Mouse (Mus musculus) brain, embryonic 14.5 days (tissue): ENCODE measurements around the gene Aida.

Source experiments
- CTCF ChIP-seq: fragments of 200-500 bp; IDR thresholded peaks from 2 replicates; pipeline ENCODE4 v1.5.1; 2012; ENCODE audit warnings: inconsistent platforms, mild to moderate bottlenecking, moderate library complexity, borderline replicate concordance; ENCODE audit not compliant: insufficient read depth, insufficient read length; ENCODE audit errors: extremely low read depth
- POLR2A ChIP-seq: fragments of 200-500 bp; IDR thresholded peaks from 2 replicates; pipeline ENCODE4 v1.6.1; 2012; ENCODE audit warnings: mild to moderate bottlenecking, inconsistent platforms, borderline replicate concordance; ENCODE audit not compliant: poor library complexity, insufficient read depth, insufficient read length, severe bottlenecking; ENCODE audit errors: extremely low read depth

- no peak for TF ChIP-seq CTCF
- TF ChIP-seq POLR2A, result no peak
Observed at GRCm38 (mm10) chr1:183274385-183274784, 22.0 kb upstream of the Aida start.
